In genomic region chr9:53915929-53916721, GRCm38 (mm10) we compare ENCODE assay signal across 19 mouse cellular contexts. TPM values are rescaled to one million over a fixed set of nuclear protein-coding genes. Genes with fewer than 3 reads are reported as not detected.
A peak's percentile ranks its signal among the peaks of the same experiment; 100 is the strongest.
DNase-seq lines count a peak whose midpoint lies in the region; ATAC-seq and TF ChIP-seq lines count a peak whose summit lies in the region.
"Had no signal": no experiment of that assay in that cellular context is flagged by ENCODE, and none has a peak within 500 bp of the region (broad histone marks: within the 10 kb centered on the region; RNA-seq: fewer than 3 reads in every experiment).

No protein-coding gene starts in this region.

- H3K9me3 ChIP-seq in forebrain, embryonic 14.5 days (replicated peaks; ENCODE audit: control insufficient read depth, low read length), result no peaks in the 10 kb centered on the region
- H3K9me3 ChIP-seq in forebrain, embryonic 12.5 days, result no peaks in the 10 kb centered on the region
- no peaks in the 10 kb centered on the region for H3K9me3 ChIP-seq in hindbrain, embryonic 15.5 days
- H3K9me3 ChIP-seq in neural tube, embryonic 14.5 days (ENCODE audit: control insufficient read depth, low read length), result no peaks in the 10 kb centered on the region
- H3K9me3 ChIP-seq: embryonic facial prominence, embryonic 12.5 days; heart, embryonic 15.5 days had no signal

- no peak overlapping the region for H3K4me3 ChIP-seq in forebrain, embryonic 14.5 days (ENCODE audit: low read depth, low read length)
- H3K4me3 ChIP-seq in forebrain, embryonic 12.5 days (replicated peaks), result no peak overlapping the region
- no peak overlapping the region for H3K4me3 ChIP-seq in layer of hippocampus, adult 2 months
- H3K4me3 ChIP-seq in hindbrain, embryonic 15.5 days, result no peak overlapping the region
- no peak overlapping the region for H3K4me3 ChIP-seq in neural tube, embryonic 14.5 days (ENCODE audit: low read depth, low read length)
- H3K4me3 ChIP-seq: embryonic facial prominence, embryonic 12.5 days; heart, embryonic 15.5 days had no signal

- H3K9ac ChIP-seq in forebrain, embryonic 14.5 days (ENCODE audit: low read length), result no peak overlapping the region
- H3K9ac ChIP-seq in forebrain, embryonic 12.5 days, result no peak overlapping the region
- H3K9ac ChIP-seq in hindbrain, embryonic 15.5 days, result no peak overlapping the region
- no peak overlapping the region for H3K9ac ChIP-seq in neural tube, embryonic 14.5 days (replicated peaks; ENCODE audit: low read depth, low read length)
- H3K9ac ChIP-seq: embryonic facial prominence, embryonic 12.5 days; heart, embryonic 15.5 days; liver, embryonic 14.5 days had no signal

- H3K4me1 ChIP-seq in forebrain, embryonic 14.5 days (ENCODE audit: control insufficient read depth, insufficient read depth, low read length), result no peaks in the 10 kb centered on the region
- H3K4me1 ChIP-seq in forebrain, embryonic 12.5 days, result no peaks in the 10 kb centered on the region; the same call in 1 of the 2 replicates
- H3K4me1 ChIP-seq in hindbrain, embryonic 15.5 days (replicated peaks), result peaks cover 23% of the 10 kb centered on the region
- H3K4me1 ChIP-seq in neural tube, embryonic 14.5 days (ENCODE audit: control insufficient read depth, insufficient read depth, low read length), result peaks cover 11% of the 10 kb centered on the region; the same call in 1 of the 2 replicates
- H3K4me1 ChIP-seq: embryonic facial prominence, embryonic 12.5 days; heart, embryonic 15.5 days had no signal

- peak; percentile 49 for DNase-seq in forebrain, embryonic 14.5 days (ENCODE audit: low spot score)
- no peak for DNase-seq in layer of hippocampus, adult 2 months (ENCODE audit: low spot score in 2 of 2)
- DNase-seq in layer of hippocampus, adult 11-12 months (ENCODE audit: low spot score), result no peak
- no peak for DNase-seq in adrenal gland, adult 2 months
- DNase-seq: heart, adult 18-20 months; kidney, postnatal 36 days; lung, postnatal 10 days; retina, postnatal 1 day had no signal

- WGBS in forebrain, embryonic 14.5 days, result 70% methylated on average over 10 of the region's 10 CpGs
- 63% methylated on average over 10 of the region's 10 CpGs for WGBS in forebrain, embryonic 12.5 days
- WGBS in hindbrain, embryonic 15.5 days, result 34% methylated on average over 10 of the region's 10 CpGs
- 35% methylated on average over 10 of the region's 10 CpGs for WGBS in neural tube, embryonic 14.5 days

- H3K4me2 ChIP-seq in forebrain, embryonic 14.5 days (ENCODE audit: low read length), result no peak overlapping the region
- no peak overlapping the region for H3K4me2 ChIP-seq in forebrain, embryonic 12.5 days
- H3K4me2 ChIP-seq in hindbrain, embryonic 15.5 days, result peak overlapping the region; percentile 29; the same call in 1 of the 2 replicates
- peak overlapping the region; percentile 1; the same call in 1 of the 2 replicates for H3K4me2 ChIP-seq in neural tube, embryonic 14.5 days (ENCODE audit: low read depth, low read length)
- H3K4me2 ChIP-seq: embryonic facial prominence, embryonic 12.5 days; heart, embryonic 15.5 days had no signal

- H3K36me3 ChIP-seq in forebrain, embryonic 14.5 days (ENCODE audit: control insufficient read depth, insufficient read depth, low read length), result no peaks in the 10 kb centered on the region
- peaks cover 4% of the 10 kb centered on the region; the same call in 1 of the 2 replicates for H3K36me3 ChIP-seq in forebrain, embryonic 12.5 days (replicated peaks)
- H3K36me3 ChIP-seq in hindbrain, embryonic 15.5 days, result peaks cover 17% of the 10 kb centered on the region
- peaks cover 19% of the 10 kb centered on the region; the same call in 1 of the 2 replicates for H3K36me3 ChIP-seq in neural tube, embryonic 14.5 days (ENCODE audit: control insufficient read depth, insufficient read depth, low read length)
- H3K36me3 ChIP-seq: embryonic facial prominence, embryonic 12.5 days; heart, embryonic 15.5 days had no signal

- H3K27ac ChIP-seq in forebrain, embryonic 14.5 days (ENCODE audit: low read depth, low read length), result peak overlapping the region; percentile 70
- no peak overlapping the region for H3K27ac ChIP-seq in forebrain, embryonic 12.5 days
- H3K27ac ChIP-seq in layer of hippocampus, adult 2 months, result peak overlapping the region; percentile 71
- peak overlapping the region; percentile 86 for H3K27ac ChIP-seq in hindbrain, embryonic 15.5 days (replicated peaks)
- H3K27ac ChIP-seq in neural tube, embryonic 14.5 days (ENCODE audit: low read depth, low read length), result peak overlapping the region; percentile 68
- H3K27ac ChIP-seq: embryonic facial prominence, embryonic 12.5 days; heart, embryonic 15.5 days; liver, embryonic 14.5 days had no signal

- ATAC-seq in forebrain, embryonic 14.5 days, result peak; percentile 82
- no peak for ATAC-seq in forebrain, embryonic 12.5 days (ENCODE audit: low FRiP score)
- ATAC-seq in hindbrain, embryonic 15.5 days (ENCODE audit: low FRiP score, low read depth), result peak; percentile 90
- peak; percentile 91 for ATAC-seq in neural tube, embryonic 14.5 days (ENCODE audit: low read depth)
- no peak for ATAC-seq in megakaryocyte progenitor cell, adult 5-6 weeks (replicated peaks; ENCODE audit: poor library complexity)

- TF ChIP-seq CTCF in layer of hippocampus, adult 2 months (conservative IDR thresholded peaks at IDR 0.05), result no peak

- no peaks in the 10 kb centered on the region for H3K27me3 ChIP-seq in forebrain, embryonic 14.5 days (replicated peaks; ENCODE audit: control insufficient read depth, insufficient read depth, low read length)
- no peaks in the 10 kb centered on the region for H3K27me3 ChIP-seq in forebrain, embryonic 12.5 days
- H3K27me3 ChIP-seq in hindbrain, embryonic 15.5 days, result no peaks in the 10 kb centered on the region
- H3K27me3 ChIP-seq in neural tube, embryonic 14.5 days (ENCODE audit: control insufficient read depth, insufficient read depth, low read length), result no peaks in the 10 kb centered on the region
- H3K27me3 ChIP-seq: embryonic facial prominence, embryonic 12.5 days; heart, embryonic 15.5 days had no signal

RNA-seq across cellular contexts. Expression of gene Elmod1, which starts 59.0 kb away (rescaled TPM):
- polyA plus RNA-seq in forebrain, embryonic 14.5 days (2014; fragmentation: Nextera tagmentation; extraction: Ambion mirVana), result 11.6 and 19.5 TPM in 2 replicates
- 4.6 and 5.9 TPM in 2 replicates for polyA plus RNA-seq in forebrain, embryonic 12.5 days (2016; fragmentation: Nextera tagmentation; extraction: Ambion mirVana)
- 100 to 1,000 TPM; 237 to 243 TPM for total RNA-seq in layer of hippocampus, adult 2 months (2021)
- 17.4 and 22.0 TPM in 2 replicates for polyA plus RNA-seq in hindbrain, embryonic 15.5 days (2015; fragmentation: Nextera tagmentation; extraction: Ambion mirVana)
- 26.6 and 37.4 TPM in 2 replicates for polyA plus RNA-seq in neural tube, embryonic 14.5 days (2014; fragmentation: Nextera tagmentation; extraction: Ambion mirVana)
- total RNA-seq in megakaryocyte progenitor cell, adult 5-6 weeks (2015), result not detected in 2 replicates
- not detected in 2 replicates for total RNA-seq in megakaryocyte progenitor cell, adult 5-6 weeks (2017)
- 1 to 10 TPM; 2.5 to 4.4 TPM for total RNA-seq in adrenal gland, adult 2 months (2021)
- 0.57 and 0.79 TPM in 2 replicates for polyA plus RNA-seq in adrenal gland, adult 2 months (2012; rRNA removed)
- total RNA-seq: gastrocnemius, adult 8-10 months; megakaryocyte-erythroid progenitor cell, adult 5-6 weeks; neutrophil, adult 5-6 weeks had no signal
- polyA plus RNA-seq: small intestine, adult 2 months had no signal

Comparison
In these comparisons a context has a peak if more than half of its experiments do, and no peak if none do; other contexts are left out.
1. ATAC-seq: peak in forebrain, embryonic 14.5 days (single experiment), hindbrain, embryonic 15.5 days (single experiment) and neural tube, embryonic 14.5 days (single experiment); none in forebrain, embryonic 12.5 days (single experiment) and megakaryocyte progenitor cell, adult 5-6 weeks (single experiment).
2. H3K4me2 ChIP-seq: peak in hindbrain, embryonic 15.5 days (single experiment) and neural tube, embryonic 14.5 days (single experiment); none in forebrain, embryonic 14.5 days (single experiment) and forebrain, embryonic 12.5 days (single experiment).